Mouse (Mus musculus) CD4-positive naive resting alpha-beta T cell, adult 57 days (primary cell): Measurements from ENCODE around the gene Frmd5. TPM values are rescaled to one million over a fixed set of nuclear protein-coding genes. Genes with fewer than 3 reads are reported as not detected.

Experiments
- total RNA-seq: library from RNA; stranded (reverse); gene quantifications from one replicate; pipeline ENCODE4 v1.2.4, GENCODE M21; 2023

Frmd5 gene
- not detected for total RNA-seq

DNA sequence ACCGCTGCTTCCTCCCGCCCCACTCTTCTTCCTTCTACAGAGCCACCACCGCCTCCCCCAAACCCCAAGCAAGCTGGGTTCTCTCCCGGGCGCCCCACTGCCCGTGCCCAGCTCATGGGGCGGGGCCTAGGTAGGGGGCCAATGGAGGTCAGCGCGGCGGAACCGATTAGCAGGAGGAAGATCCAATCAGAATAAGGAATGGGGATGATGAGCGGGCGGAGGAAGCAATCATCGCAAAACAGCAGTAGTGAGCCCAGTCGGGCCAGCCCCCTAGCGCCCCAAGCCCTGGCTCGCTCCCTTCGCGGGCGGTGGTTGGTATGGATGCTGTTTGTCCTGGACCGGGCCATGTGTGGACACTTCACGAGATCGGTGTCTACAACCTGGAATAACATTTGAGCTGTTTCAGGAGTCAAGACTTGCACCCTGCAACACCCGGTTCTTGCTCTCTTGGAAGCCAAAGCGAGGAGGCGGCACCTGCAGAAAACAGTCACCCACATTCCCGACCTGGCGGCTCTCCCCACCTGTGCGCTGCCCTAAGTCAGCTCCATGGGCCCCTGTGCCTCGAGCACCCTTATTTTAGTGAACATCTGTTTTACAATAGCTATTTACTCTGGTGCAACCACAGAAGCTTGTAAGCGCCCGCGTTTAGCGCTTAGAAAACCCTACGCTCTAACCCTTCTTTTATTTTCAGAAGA is at the start of gene Frmd5:
Frmd5 (minus strand) TSS at position 129 of the 695 bp plus-strand sequence.

GRCm38 (mm10) chr2:121505942-121506882 is 300.7 kb downstream of the Frmd5 start, which contains the start of the genes Mfap1a and Wdr76:
Mfap1a (minus strand) TSS chr2:121506665.
Wdr76 (plus strand) TSS chr2:121506723.

Other genes with a start within 250 kb of the Frmd5 start
- gene Casc4, start 59.9 kb upstream of the Frmd5 start, total RNA-seq: 7.2 TPM
- 45.8 TPM for gene Ctdspl2, start 148.9 kb upstream of the Frmd5 start, total RNA-seq
- not detected for gene Mageb3, start 149.0 kb upstream of the Frmd5 start, total RNA-seq
- 43.9 TPM for gene Eif3j1, start 221.5 kb upstream of the Frmd5 start, total RNA-seq